Mouse (Mus musculus) cerebellum, adult 18-20 months (tissue): ENCODE measurements at regions not wholly inside any gene's neighbourhood (a gene's known extent, or its start where the extent isn't known, plus 50 kb on each side); places are given as distances from the start of the nearest gene placed in this dataset.

Experiments
- DNase-seq, 2 experiments: peaks; one replicate each; pipeline ENCODE4 v3.0.0; 2021

GRCm38 (mm10) chrX:82741478-82741877 is 207.2 kb upstream of the Dmd start:
- no peak for DNase-seq

GRCm38 (mm10) chrX:82764204-82764603 is 184.5 kb upstream of the Dmd start:
- no peak for DNase-seq

GRCm38 (mm10) chrX:82809171-82809570 is 139.5 kb upstream of the Dmd start:
- DNase-seq: no peak

- no peak for DNase-seq
Measured at GRCm38 (mm10) chrX:82814618-82815017, 134.1 kb upstream of the Dmd start.

DNA sequence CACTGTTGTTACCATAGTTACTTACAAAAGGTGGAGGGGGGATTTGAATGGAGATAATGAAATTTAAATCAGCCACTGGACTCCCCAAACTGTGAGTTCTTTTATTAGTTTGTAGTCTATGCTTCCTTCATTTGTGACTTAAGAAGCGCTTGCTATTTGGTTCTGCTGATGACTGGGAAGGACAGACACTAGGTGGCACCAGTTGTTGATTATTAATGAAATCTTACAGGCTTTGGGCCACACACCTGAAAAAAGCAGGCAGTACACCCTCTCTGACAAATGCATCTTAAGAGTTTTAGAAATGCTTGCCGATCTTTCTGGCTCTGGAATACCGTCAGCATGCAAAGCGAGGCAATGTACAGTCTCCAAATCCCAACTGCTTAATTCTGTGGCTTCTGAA is 131.6 kb upstream of the Dmd start:
- peak in 1 of 2 experiments; percentile 4 for DNase-seq

DNA sequence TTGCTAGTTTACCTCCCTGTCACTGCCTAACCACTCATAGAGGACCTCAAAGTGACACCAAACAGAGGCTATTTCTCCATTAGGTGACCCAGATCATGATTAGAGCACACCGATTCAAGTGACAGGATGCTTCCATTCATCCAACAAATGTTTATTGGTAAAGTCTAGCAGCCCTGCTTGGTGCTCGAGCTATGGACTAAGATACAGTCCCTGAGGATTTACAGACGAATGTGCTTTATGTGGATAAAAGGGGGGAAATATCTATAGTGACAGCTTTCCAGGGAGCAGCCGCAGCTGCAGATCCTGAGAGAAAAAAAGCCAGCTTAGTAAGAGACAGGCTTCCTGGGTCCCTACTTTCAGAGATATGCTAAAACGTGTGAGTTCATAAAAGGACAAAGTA is 125.1 kb upstream of the Dmd start:
- no peak for DNase-seq

DNA sequence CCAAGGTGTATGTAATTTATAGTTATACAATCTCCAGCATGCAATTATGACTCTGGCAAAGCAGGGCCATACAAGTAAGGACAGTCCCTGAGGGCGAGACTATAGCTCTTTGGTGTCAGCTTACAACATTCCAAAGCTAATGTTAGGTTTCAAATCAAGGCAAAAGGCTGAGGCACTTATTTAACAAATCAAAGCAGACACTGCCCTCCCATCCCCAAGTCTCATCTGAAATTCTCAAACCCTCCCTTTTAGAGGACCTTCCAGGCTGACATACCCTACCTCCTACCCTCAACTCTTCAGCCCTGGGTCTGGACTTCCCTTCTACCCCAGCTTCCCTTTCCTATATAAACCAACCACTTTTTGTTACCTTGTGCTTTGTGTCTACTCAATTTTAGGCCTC is 82.6 kb upstream of the Dmd start:
- no peak for DNase-seq
